Mouse (Mus musculus) heart, adult 2 months (tissue): Measurements from ENCODE around the gene Ptges2. TPM values are rescaled to one million over a fixed set of nuclear protein-coding genes. Genes with fewer than 3 reads are reported as not detected.

Experiments used
- DNase-seq, 2 experiments: peaks; one replicate each; pipeline ENCODE4 v3.0.0; 2021
- H3K27ac ChIP-seq: fragments of 200-600 bp; 2 replicates; pipeline ENCODE4 v1.8.1; 2022
- H3K27me3 ChIP-seq: fragments of 200-500 bp; 2 replicates; pipeline ENCODE4 v1.6.1; 2012; ENCODE audit warnings: mild to moderate bottlenecking, low read length, inconsistent platforms, mixed read lengths; ENCODE audit not compliant: control insufficient read depth, insufficient read depth
- H3K36me3 ChIP-seq: fragments of 200-500 bp; 2 replicates; pipeline ENCODE4 v1.6.1; 2012; ENCODE audit warnings: low read length, inconsistent platforms; ENCODE audit not compliant: control insufficient read depth, insufficient read depth
- H3K4me1 ChIP-seq: fragments of 200-500 bp; 2 replicates; pipeline ENCODE4 v1.6.1; 2011; ENCODE audit warnings: low read length; ENCODE audit not compliant: control insufficient read depth, insufficient read depth
- H3K4me3 ChIP-seq: fragments of 200-600 bp; 2 replicates; pipeline ENCODE4 v1.8.1; 2022
- H3K79me2 ChIP-seq: fragments of 200-500 bp; replicated peaks from 2 replicates; pipeline ENCODE4 v1.6.1; 2012; ENCODE audit warnings: mild to moderate bottlenecking, inconsistent platforms, low read length, moderate library complexity, mixed read lengths; ENCODE audit not compliant: control insufficient read depth, insufficient read depth
- H3K9ac ChIP-seq: fragments of 200-500 bp; 2 replicates; pipeline ENCODE4 v1.6.1; 2012; ENCODE audit warnings: low read depth, mild to moderate bottlenecking, control low read depth, inconsistent platforms, low read length, mixed read lengths
- CTCF ChIP-seq: fragments of 200-600 bp; IDR thresholded peaks from 2 replicates; pipeline ENCODE4 v1.8.1; 2022; ENCODE audit warnings: antibody characterized with exemption, mild to moderate bottlenecking, moderate library complexity
- EP300 ChIP-seq: fragments of 200-500 bp; IDR thresholded peaks from 2 replicates; pipeline ENCODE4 v1.6.1; 2011; ENCODE audit warnings: low read depth, low read length, control low read depth; ENCODE audit not compliant: insufficient read depth
- POLR2A ChIP-seq: fragments of 200-500 bp; IDR thresholded peaks from 2 replicates; pipeline ENCODE4 v1.6.1; 2011; ENCODE audit warnings: mild to moderate bottlenecking, low read depth, low read length, control low read depth; ENCODE audit not compliant: insufficient read depth
- WGBS: fragments of 180-500 bp; shearing (Covaris S2); methylation state at CpG from one replicate; pipeline ENCODE4 v1.1.7; 2018; 5-methylcytosine and 5-hydroxymethylcytosine counted together
- intact Hi-C: fragments of 180-260 bp; cut with DNase I; formaldehyde crosslinking; loops from one replicate; pipeline ENCODE4 v1.15.1; 2025
- polyA plus RNA-seq: library from polyadenylated mRNA; depleted of rRNA; stranded (reverse); fragments of >200 nt; gene quantifications from 2 replicates; pipeline ENCODE4 v1.2.3, GENCODE M21; 2012
- total RNA-seq, 2 experiments: library from RNA; stranded (reverse); gene quantifications; 2 replicates each; pipeline ENCODE4 v1.2.3; 2021

Ptges2 gene
- total and polyA plus RNA-seq, 3 experiments, result 58.6 to 68.8 (median 68.2) TPM

GRCm38 (mm10) chr2:32352151-32353006 is 43.3 kb upstream of the Ptges2 start, which contains the start of gene Ciz1:
Ciz1 (plus strand) TSS chr2:32352327.
- Histone ChIP-seq H3K4me3 (peak within 1 kb of the TSS; percentile 66), H3K79me2 (no peaks in the 10 kb centered on the region), H3K27ac (peak within 1 kb of the TSS; percentile 61), H3K4me1 (no peaks in the 10 kb centered on the region; the same call in 1 of the 2 replicates), H3K36me3 (no peaks in the 10 kb centered on the region), H3K9ac (peak within 1 kb of the TSS; percentile 92), H3K27me3 (peaks cover 7% of the 10 kb centered on the region)
- 3% methylated on average over 47 of the region's 52 CpGs for WGBS
- peak in 1 of 2 experiments; percentile 46 for DNase-seq
- TF ChIP-seq CTCF (no peak), POLR2A (no peak), EP300 (no peak)
- intact Hi-C loops, result loop anchor here (2.0 kb wide), 2 partner anchors 52 to 134 kb away; no protein-coding TSS in a partner anchor

DNA sequence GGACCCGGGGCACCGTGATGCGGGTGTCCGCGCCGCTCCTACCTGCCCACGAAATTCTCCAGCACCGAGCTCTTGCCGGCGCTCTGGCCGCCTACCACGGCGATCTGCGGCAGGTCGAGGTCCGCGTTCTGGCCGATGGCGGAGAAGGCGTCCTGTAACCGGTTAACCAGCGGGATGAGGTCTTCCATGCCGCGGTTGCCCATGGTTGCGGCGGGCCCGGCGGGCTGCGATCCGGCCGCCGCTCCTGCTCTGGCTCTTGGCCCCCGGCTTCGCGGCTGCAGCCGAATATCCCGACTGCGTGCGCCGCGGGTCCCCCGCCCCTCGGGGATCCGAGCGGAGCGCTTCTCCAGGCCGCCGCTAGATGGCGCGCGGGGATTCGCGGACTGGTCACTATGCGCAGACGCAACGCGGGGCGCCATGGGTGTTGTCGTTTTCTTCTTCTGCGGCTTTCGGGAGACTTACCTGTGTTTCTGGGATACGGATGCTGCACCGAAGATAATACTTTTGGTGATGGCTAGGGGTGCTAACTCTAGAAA is 42.6 kb upstream of the Ptges2 start, which contains the start of gene Dnm1:
TSS of gene Dnm1 (minus strand) at position 332 of the 536 bp plus-strand sequence.
- H3K4me3 ChIP-seq, result peak within 1 kb of the TSS; percentile 66
- H3K27ac ChIP-seq, result peak within 1 kb of the TSS; percentile 61
- WGBS, result 1% methylated on average over 63 of the region's 63 CpGs
- H3K27me3 ChIP-seq, result peaks cover 7% of the 10 kb centered on the region
- H3K36me3 ChIP-seq, result no peaks in the 10 kb centered on the region
- peak; percentile 91 to 97 for DNase-seq
- no peaks in the 10 kb centered on the region; the same call in 1 of the 2 replicates for H3K4me1 ChIP-seq
- no peaks in the 10 kb centered on the region for H3K79me2 ChIP-seq
- intact Hi-C loops, result loop anchor here (2.0 kb wide), 2 partner anchors 52 to 134 kb away; no protein-coding TSS in a partner anchor
- peak within 1 kb of the TSS; percentile 92 for H3K9ac ChIP-seq
- TF ChIP-seq CTCF, result no peak
- no peak for TF ChIP-seq EP300
- no peak for TF ChIP-seq POLR2A

DNA sequence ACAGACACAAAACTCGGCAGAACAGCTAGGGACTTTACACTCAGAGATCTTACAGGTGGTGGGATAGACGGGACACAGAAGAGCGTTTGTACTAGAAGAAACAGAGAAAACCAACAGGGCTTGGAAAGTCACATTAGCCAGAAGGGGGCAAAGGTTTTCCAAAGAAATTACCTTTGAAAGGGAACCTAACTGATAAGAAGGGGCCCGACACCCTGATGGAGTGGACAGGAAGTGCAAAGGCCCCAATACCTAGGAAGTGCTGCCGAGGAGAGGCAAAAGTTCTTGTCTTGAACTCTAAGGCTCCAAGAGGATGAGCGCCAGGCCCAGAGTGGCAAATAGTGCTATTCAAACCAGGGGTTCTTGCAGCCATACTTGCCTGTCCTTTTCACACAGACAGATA is 41.9 kb upstream of the Ptges2 start:
- no peak overlapping the region for H3K27ac ChIP-seq
- H3K4me3 ChIP-seq, result no peak overlapping the region
- H3K9ac ChIP-seq, result no peak overlapping the region
- H3K79me2 ChIP-seq, result no peaks in the 10 kb centered on the region
- no peak for TF ChIP-seq POLR2A
- no peak for TF ChIP-seq CTCF
- TF ChIP-seq EP300, result no peak
- H3K27me3 ChIP-seq, result peaks cover 7% of the 10 kb centered on the region
- no peak for DNase-seq
- no peaks in the 10 kb centered on the region for H3K36me3 ChIP-seq
- no peaks in the 10 kb centered on the region; the same call in 1 of the 2 replicates for H3K4me1 ChIP-seq
- 68% methylated on average over 6 of the region's 6 CpGs for WGBS
- intact Hi-C loops, result loop anchor here (2.0 kb wide), 2 partner anchors 51 to 133 kb away; no protein-coding TSS in a partner anchor

DNA sequence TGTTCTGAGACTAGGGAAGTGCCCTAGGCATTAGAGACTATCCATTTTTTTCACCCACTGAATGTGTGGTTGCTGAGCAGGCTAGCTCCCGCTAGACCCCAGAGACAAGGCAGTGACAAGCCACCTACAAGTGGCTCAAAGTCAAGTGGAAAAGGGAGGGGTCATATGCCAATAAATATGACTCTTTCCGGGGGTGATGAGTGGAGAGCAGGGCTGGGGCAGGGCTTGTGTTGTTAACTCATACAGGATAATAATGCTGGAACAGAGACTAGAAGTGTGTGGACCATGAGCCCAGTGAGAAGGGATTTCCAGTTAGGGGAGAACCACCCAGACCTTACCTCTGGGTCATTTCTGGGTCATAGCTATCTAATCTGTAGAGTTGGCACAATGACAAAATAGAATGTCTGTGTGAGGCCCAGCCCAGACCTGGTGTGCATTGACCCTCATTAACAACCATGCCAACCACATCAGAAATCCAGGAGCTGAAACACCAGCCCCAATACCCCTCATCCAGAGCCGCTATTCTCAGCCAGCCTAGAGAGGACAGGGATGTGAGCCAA is 41.3 kb upstream of the Ptges2 start:
- intact Hi-C loops, result no loop called here
- H3K27ac ChIP-seq, result no peak overlapping the region
- peaks cover 7% of the 10 kb centered on the region for H3K27me3 ChIP-seq
- 71% methylated on average over 3 of the region's 3 CpGs for WGBS
- no peak for DNase-seq
- no peaks in the 10 kb centered on the region; the same call in 1 of the 2 replicates for H3K4me1 ChIP-seq
- TF ChIP-seq CTCF, result no peak
- no peak for TF ChIP-seq EP300
- TF ChIP-seq POLR2A, result no peak
- no peaks in the 10 kb centered on the region for H3K79me2 ChIP-seq
- no peaks in the 10 kb centered on the region for H3K36me3 ChIP-seq
- H3K4me3 ChIP-seq, result no peak overlapping the region
- H3K9ac ChIP-seq, result no peak overlapping the region

DNA sequence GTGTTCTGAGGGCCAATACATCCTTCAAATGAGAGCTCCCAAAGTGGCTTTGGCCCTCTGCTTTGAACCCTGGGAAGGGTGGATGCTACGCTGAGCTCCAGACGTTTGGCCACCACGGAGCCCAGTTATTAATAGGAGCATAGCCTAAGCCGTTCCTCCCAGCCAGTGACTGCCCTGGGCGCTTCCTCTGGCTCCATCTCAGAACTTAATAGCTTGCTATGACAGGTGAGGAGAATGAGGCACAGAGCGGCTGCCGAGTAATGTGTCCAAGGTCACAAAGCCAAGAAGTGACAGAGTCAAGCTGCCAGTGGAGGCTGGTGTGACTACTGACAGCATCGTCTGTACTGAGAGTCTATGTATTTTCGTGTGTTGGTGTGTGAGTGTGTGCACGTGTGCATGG is 39.5 kb upstream of the Ptges2 start:
- Histone ChIP-seq H3K9ac (no peak overlapping the region), H3K79me2 (no peaks in the 10 kb centered on the region), H3K27me3 (peaks cover 7% of the 10 kb centered on the region), H3K27ac (no peak overlapping the region), H3K4me3 (no peak overlapping the region), H3K36me3 (no peaks in the 10 kb centered on the region), H3K4me1 (no peaks in the 10 kb centered on the region; the same call in 1 of the 2 replicates)
- intact Hi-C loops, result no loop called here
- TF ChIP-seq CTCF, result no peak
- TF ChIP-seq POLR2A, result no peak
- no peak for TF ChIP-seq EP300
- WGBS, result 67% methylated on average over 10 of the region's 10 CpGs
- DNase-seq, result no peak
